Mouse (Mus musculus): ENCODE measurements around the gene Phf10. TPM values are rescaled to one million over a fixed set of nuclear protein-coding genes. Genes with fewer than 3 reads are reported as not detected.
"Not testable (repeated sequence)": the region's sequence is repeated elsewhere in the genome, so short reads cannot be mapped to it uniquely, and the experiment has no call there.

Gene Phf10
- polyA plus RNA-seq, 1 experiment from 2014 or later, result 14.6 TPM

- no peaks in the 10 kb centered on the region for H3K9me3 ChIP-seq (ENCODE audit: control insufficient read depth, low read length)
- H3K36me3 ChIP-seq (ENCODE audit: control insufficient read depth, insufficient read depth, low read length), result no peaks in the 10 kb centered on the region
- no peak for ATAC-seq
- H3K27ac ChIP-seq (ENCODE audit: low read depth, low read length), result no peak overlapping the region
- H3K4me2 ChIP-seq (ENCODE audit: low read length), result no peak overlapping the region
- H3K9ac ChIP-seq (ENCODE audit: low read depth, low read length), result no peak overlapping the region
- 52% methylated on average over 1 of the region's 1 CpGs for WGBS
- H3K4me3 ChIP-seq (ENCODE audit: low read length), result no peak overlapping the region
- no peaks in the 10 kb centered on the region for H3K4me1 ChIP-seq (ENCODE audit: control insufficient read depth, insufficient read depth, low read depth, low read length)
- H3K27me3 ChIP-seq (replicated peaks; ENCODE audit: control insufficient read depth, insufficient read depth, low read length), result no peaks in the 10 kb centered on the region
Observed at GRCm38 (mm10) chr17:14906611-14907010, 54.5 kb downstream of the Phf10 start.

- Histone ChIP-seq H3K4me1 (ENCODE audit: control insufficient read depth, insufficient read depth, low read depth, low read length) (no peaks in the 10 kb centered on the region), H3K36me3 (ENCODE audit: control insufficient read depth, insufficient read depth, low read length) (no peaks in the 10 kb centered on the region), H3K9me3 (ENCODE audit: control insufficient read depth, low read length) (no peaks in the 10 kb centered on the region), H3K27ac (ENCODE audit: low read depth, low read length) (no peak overlapping the region), H3K4me2 (ENCODE audit: low read length) (no peak overlapping the region), H3K27me3 (replicated peaks; ENCODE audit: control insufficient read depth, insufficient read depth, low read length) (no peaks in the 10 kb centered on the region), H3K4me3 (ENCODE audit: low read length) (no peak overlapping the region), H3K9ac (ENCODE audit: low read depth, low read length) (peak overlapping the region; percentile 47; the same call in 1 of the 2 replicates)
- 52% methylated on average over 7 of the region's 7 CpGs for WGBS
- ATAC-seq, result peak; percentile 83
Observed at GRCm38 (mm10) chr17:14904637-14905265, 56.3 kb downstream of the Phf10 start.

DNA sequence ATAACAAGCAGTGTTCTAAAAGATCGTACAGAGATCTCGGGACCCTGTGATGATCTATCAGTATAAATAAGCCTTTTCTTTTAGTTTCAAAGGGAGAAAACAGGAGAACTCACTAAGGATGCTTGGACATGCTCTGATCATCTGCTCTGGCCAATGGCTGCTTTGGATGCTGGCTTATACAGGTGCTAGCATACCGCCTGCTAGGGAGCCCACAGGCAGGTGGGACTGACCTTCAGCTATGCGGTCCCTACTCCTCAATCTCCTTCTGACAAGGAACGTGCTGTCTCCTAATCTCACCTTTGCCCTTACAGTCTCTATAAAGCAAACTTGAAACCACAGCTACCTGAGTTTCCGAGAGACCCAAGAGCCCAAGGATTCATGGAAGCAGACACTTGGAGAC, 56.9 kb downstream of the Phf10 start:
- ATAC-seq, result no peak
- WGBS, result 90% methylated on average over 6 of the region's 6 CpGs
- no peak overlapping the region for H3K4me3 ChIP-seq (ENCODE audit: low read length)
- H3K4me2 ChIP-seq (ENCODE audit: low read length), result no peak overlapping the region
- no peaks in the 10 kb centered on the region for H3K9me3 ChIP-seq (ENCODE audit: control insufficient read depth, low read length)
- H3K27me3 ChIP-seq (replicated peaks; ENCODE audit: control insufficient read depth, insufficient read depth, low read length), result no peaks in the 10 kb centered on the region
- H3K36me3 ChIP-seq (ENCODE audit: control insufficient read depth, insufficient read depth, low read length), result no peaks in the 10 kb centered on the region
- no peak overlapping the region for H3K27ac ChIP-seq (ENCODE audit: low read depth, low read length)
- no peak overlapping the region for H3K9ac ChIP-seq (ENCODE audit: low read depth, low read length)
- H3K4me1 ChIP-seq (ENCODE audit: control insufficient read depth, insufficient read depth, low read depth, low read length), result no peaks in the 10 kb centered on the region

- H3K4me2 ChIP-seq (ENCODE audit: low read length), result no peak overlapping the region
- no peak overlapping the region for H3K4me3 ChIP-seq (ENCODE audit: low read length)
- H3K27ac ChIP-seq (ENCODE audit: low read depth, low read length), result no peak overlapping the region
- no peaks in the 10 kb centered on the region for H3K36me3 ChIP-seq (ENCODE audit: control insufficient read depth, insufficient read depth, low read length)
- 92% methylated on average over 3 of the region's 3 CpGs for WGBS
- ATAC-seq, result no peak
- no peak overlapping the region for H3K9ac ChIP-seq (ENCODE audit: low read depth, low read length)
- no peaks in the 10 kb centered on the region for H3K9me3 ChIP-seq (ENCODE audit: control insufficient read depth, low read length)
- H3K4me1 ChIP-seq (ENCODE audit: control insufficient read depth, insufficient read depth, low read depth, low read length), result no peaks in the 10 kb centered on the region
- no peaks in the 10 kb centered on the region for H3K27me3 ChIP-seq (replicated peaks; ENCODE audit: control insufficient read depth, insufficient read depth, low read length)
Observed at GRCm38 (mm10) chr17:14903212-14903611, 57.9 kb downstream of the Phf10 start.

- no peak for ATAC-seq
- 96% methylated on average over 1 of the region's 1 CpGs for WGBS
Observed at GRCm38 (mm10) chr17:14898972-14899371, 62.1 kb downstream of the Phf10 start.

DNA sequence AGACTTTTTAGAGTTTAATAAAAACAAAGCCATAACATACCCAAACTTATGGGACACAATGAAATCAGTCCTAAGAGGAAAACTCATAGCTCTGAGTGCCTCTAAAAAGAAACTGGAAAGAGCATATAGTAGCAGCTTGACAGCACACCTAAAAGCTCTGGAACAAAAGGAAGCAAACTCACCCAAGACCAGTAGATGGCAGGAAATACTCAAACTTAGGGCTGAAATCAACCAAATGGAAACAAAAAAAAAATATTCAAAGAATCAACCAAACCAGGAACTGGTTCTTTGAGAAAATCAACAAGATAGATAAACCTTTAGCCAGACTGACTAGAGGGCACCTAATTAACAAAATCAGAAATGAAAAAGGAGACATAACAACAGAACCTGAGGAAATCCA, 66.0 kb downstream of the Phf10 start:
- ATAC-seq, result not testable (repeated sequence)

More at GRCm38 (mm10) chr17:14898972-14899371, 62.1 kb downstream of the Phf10 start:
- no peak overlapping the region for H3K27ac ChIP-seq (ENCODE audit: low read depth, low read length)
- H3K4me1 ChIP-seq (ENCODE audit: control insufficient read depth, insufficient read depth, low read depth, low read length), result no peaks in the 10 kb centered on the region
- H3K9me3 ChIP-seq (ENCODE audit: control insufficient read depth, low read length), result no peaks in the 10 kb centered on the region
- no peak overlapping the region for H3K9ac ChIP-seq (ENCODE audit: low read depth, low read length)
- H3K27me3 ChIP-seq (replicated peaks; ENCODE audit: control insufficient read depth, insufficient read depth, low read length), result no peaks in the 10 kb centered on the region
- H3K4me3 ChIP-seq (ENCODE audit: low read length), result no peak overlapping the region
- H3K36me3 ChIP-seq (ENCODE audit: control insufficient read depth, insufficient read depth, low read length), result no peaks in the 10 kb centered on the region
- H3K4me2 ChIP-seq (ENCODE audit: low read length), result no peak overlapping the region

More for the DNA sequence above, 66.0 kb downstream of the Phf10 start:
- not testable (repeated sequence) for H3K4me3 ChIP-seq (ENCODE audit: low read length); H3K4me2 ChIP-seq (ENCODE audit: low read length); H3K9ac ChIP-seq (ENCODE audit: low read depth, low read length); H3K9me3 ChIP-seq (ENCODE audit: control insufficient read depth, low read length); H3K4me1 ChIP-seq (ENCODE audit: control insufficient read depth, insufficient read depth, low read depth, low read length); H3K27ac ChIP-seq (ENCODE audit: low read depth, low read length); H3K36me3 ChIP-seq (ENCODE audit: control insufficient read depth, insufficient read depth, low read length); H3K27me3 ChIP-seq (replicated peaks; ENCODE audit: control insufficient read depth, insufficient read depth, low read length)

Other genes with a start within 250 kb of the Phf10 start
- 8.2 and 11.7 TPM in 2 replicates for gene Wdr27, start 18.1 kb downstream of the Phf10 start, polyA plus RNA-seq (2015; fragmentation: Nextera tagmentation; extraction: Ambion mirVana)
- 28.0 and 28.9 TPM in 2 replicates for gene 1600012H06Rik, start 18.1 kb downstream of the Phf10 start, polyA plus RNA-seq (2015; fragmentation: Nextera tagmentation; extraction: Ambion mirVana)
- 6.2 and 6.5 TPM in 2 replicates for gene 9030025P20Rik, start 17.2 kb upstream of the Phf10 start, polyA plus RNA-seq (2015; fragmentation: Nextera tagmentation; extraction: Ambion mirVana)
- gene Gm3417, start 17.5 kb upstream of the Phf10 start, polyA plus RNA-seq (2015; fragmentation: Nextera tagmentation; extraction: Ambion mirVana), result 0.71 TPM in 1 of 2 replicates, not detected in the other
- gene Gm3435, start 48.9 kb upstream of the Phf10 start, polyA plus RNA-seq (2015; fragmentation: Nextera tagmentation; extraction: Ambion mirVana), result 5.0 and 6.7 TPM in 2 replicates
- gene Ermard, start 79.9 kb upstream of the Phf10 start, polyA plus RNA-seq (2015; fragmentation: Nextera tagmentation; extraction: Ambion mirVana), result 76.3 and 76.8 TPM in 2 replicates
- gene Tcte3, start 80.2 kb upstream of the Phf10 start, polyA plus RNA-seq (2015; fragmentation: Nextera tagmentation; extraction: Ambion mirVana), result 0.80 and 0.96 TPM in 2 replicates
- 3.1 and 3.7 TPM in 2 replicates for gene Gm3448, start 80.3 kb upstream of the Phf10 start, polyA plus RNA-seq (2015; fragmentation: Nextera tagmentation; extraction: Ambion mirVana)